Mouse (Mus musculus) Patski (cell line): Measurements from ENCODE around the gene Prkg1. TPM values are rescaled to one million over a fixed set of nuclear protein-coding genes. Genes with fewer than 3 reads are reported as not detected.
"Not testable (repeated sequence)": the region's sequence is repeated elsewhere in the genome, so short reads cannot be mapped to it uniquely, and the experiment has no call there.

Experiments used
- ATAC-seq: fragments of 100-300 bp; one replicate; pipeline ENCODE4 v1.8.0; 2021
- CTCF ChIA-PET: fragments of 350-600 bp; sonication (Branson Sonifier 250); formaldehyde crosslinking; loops from one replicate; lab custom pipeline; 2022; ENCODE audit warnings: inconsistent platforms; lab: Charles Lee
- POLR2A ChIA-PET: fragments of 350-600 bp; sonication (Branson Sonifier 250); formaldehyde crosslinking; loops from one replicate; lab custom pipeline; 2022; ENCODE audit warnings: antibody characterized with exemption, inconsistent platforms; lab: Charles Lee
- DNase-seq: peaks from one replicate; pipeline ENCODE4 v3.0.0-alpha.2; 2011; ENCODE audit warnings: low read depth, low spot score
- H3K27me3 ChIP-seq: fragments of 371-371 bp; one replicate; pipeline ENCODE4 v1.5.1; 2021
- CTCF ChIP-seq: fragments of 100-300 bp; IDR thresholded peaks from one replicate; pipeline ENCODE4 v1.5.1; 2021
- in situ Hi-C: fragments of 300-500 bp; cut with MboI; formaldehyde crosslinking; loops from 3 replicates; pipeline ENCODE4 v1.11.1; 2018; ENCODE audit warnings: low pct_unique_long_range_greater_than_20kb, mixed read lengths
- polyA plus RNA-seq: library from polyadenylated mRNA; unstranded; gene quantifications from one replicate; pipeline ENCODE4 v1.2.3, GENCODE M21; 2021

Prkg1 gene
- polyA plus RNA-seq, 1 experiment from 2014 or later = not detected

- no peak for DNase-seq
- ChIA-PET POLR2A (no interaction called here), CTCF (interaction anchor here (2.4 kb wide), 1 partner anchor 9 kb away, joined by 7 read pairs; no protein-coding TSS in a partner anchor)
- no peak for ATAC-seq
- in situ Hi-C loops = no loop called here
- no peak for TF ChIP-seq CTCF
- H3K27me3 ChIP-seq = no peaks in the 10 kb centered on the region
Measured at GRCm38 (mm10) chr19:31255780-31256179, 509.1 kb downstream of the Prkg1 start.

GRCm38 (mm10) chr19:31232410-31232809 lies 532.4 kb downstream of the Prkg1 start:
- peaks cover 13% of the 10 kb centered on the region for H3K27me3 ChIP-seq
- no peak for DNase-seq
- no peak for TF ChIP-seq CTCF
- ChIA-PET POLR2A (no interaction called here), CTCF (interaction anchor here (1.0 to 1.8 kb wide), 2 partner anchors 9 to 42 kb away, joined by 4 read pairs; no protein-coding TSS in a partner anchor)
- in situ Hi-C loops = no loop called here
- no peak for ATAC-seq

- DNase-seq (no peak), ATAC-seq (no peak)
- CTCF ChIA-PET = no interaction called here
- POLR2A ChIA-PET = no interaction called here
- TF ChIP-seq CTCF = no peak
- peaks cover 30% of the 10 kb centered on the region for H3K27me3 ChIP-seq
- in situ Hi-C loops = no loop called here
Measured at GRCm38 (mm10) chr19:31228385-31228784, 536.4 kb downstream of the Prkg1 start.

GRCm38 (mm10) chr19:31223457-31223856 lies 541.4 kb downstream of the Prkg1 start:
- CTCF ChIA-PET = interaction anchor here (1.6 kb wide), 1 partner anchor 8 kb away, joined by 5 read pairs; no protein-coding TSS in a partner anchor
- ATAC-seq (no peak), DNase-seq (no peak)
- POLR2A ChIA-PET = no interaction called here
- in situ Hi-C loops = no loop called here
- TF ChIP-seq CTCF = no peak
- peaks cover 38% of the 10 kb centered on the region for H3K27me3 ChIP-seq

- ATAC-seq, in situ Hi-C loops, DNase-seq, POLR2A ChIA-PET, CTCF ChIA-PET: not testable (repeated sequence)
- H3K27me3 ChIP-seq = peaks cover 36% of the 10 kb centered on the region
Measured at GRCm38 (mm10) chr19:31219261-31219660, 545.6 kb downstream of the Prkg1 start.

GRCm38 (mm10) chr19:31210850-31211249 lies 554.0 kb downstream of the Prkg1 start:
- ChIA-PET POLR2A (no interaction called here), CTCF (no interaction called here)
- no peak for TF ChIP-seq CTCF
- ATAC-seq (no peak), DNase-seq (no peak)
- in situ Hi-C loops = no loop called here
- H3K27me3 ChIP-seq = peaks cover 21% of the 10 kb centered on the region

GRCm38 (mm10) chr19:31210449-31210848 lies 554.4 kb downstream of the Prkg1 start:
- no peak for ATAC-seq
- POLR2A ChIA-PET = no interaction called here
- DNase-seq = no peak
- in situ Hi-C loops = no loop called here
- CTCF ChIA-PET = no interaction called here
- no peak for TF ChIP-seq CTCF
- peaks cover 21% of the 10 kb centered on the region for H3K27me3 ChIP-seq

GRCm38 (mm10) chr19:31199583-31199982 lies 565.2 kb downstream of the Prkg1 start:
- ChIA-PET POLR2A (no interaction called here), CTCF (interaction anchor here (1.4 kb wide), 1 partner anchor 14 kb away, joined by 3 read pairs; no protein-coding TSS in a partner anchor)
- DNase-seq (no peak), ATAC-seq (no peak)
- TF ChIP-seq CTCF = no peak
- in situ Hi-C loops = no loop called here
- H3K27me3 ChIP-seq = peaks cover 60% of the 10 kb centered on the region

- no peak for TF ChIP-seq CTCF
- POLR2A ChIA-PET = no interaction called here
- DNase-seq = no peak
- in situ Hi-C loops = no loop called here
- peaks cover 53% of the 10 kb centered on the region for H3K27me3 ChIP-seq
- CTCF ChIA-PET = no interaction called here
- no peak for ATAC-seq
Measured at GRCm38 (mm10) chr19:31198461-31198860, 566.4 kb downstream of the Prkg1 start.

- ChIA-PET CTCF (no interaction called here), POLR2A (interaction anchor here (0.7 kb wide), 1 partner anchor 94 kb away, joined by 3 read pairs; no protein-coding TSS in a partner anchor)
- DNase-seq = no peak
- TF ChIP-seq CTCF = no peak
- peaks cover 43% of the 10 kb centered on the region for H3K27me3 ChIP-seq
- in situ Hi-C loops = no loop called here
- ATAC-seq = no peak
Measured at GRCm38 (mm10) chr19:31197076-31197475, 567.8 kb downstream of the Prkg1 start.

- DNase-seq (no peak), ATAC-seq (no peak)
- TF ChIP-seq CTCF = no peak
- peaks cover 22% of the 10 kb centered on the region for H3K27me3 ChIP-seq
- in situ Hi-C loops = no loop called here
- CTCF ChIA-PET = no interaction called here
- POLR2A ChIA-PET = no interaction called here
Measured at GRCm38 (mm10) chr19:31188559-31189218, 576.1 kb downstream of the Prkg1 start.
